Mouse (Mus musculus) telencephalon, adult 2 months (tissue): Measurements from ENCODE around the gene Alad.
"Not testable (repeated sequence)": the region's sequence is repeated elsewhere in the genome, so short reads cannot be mapped to it uniquely, and the experiment has no call there.

ENCODE experiments used
- DNase-seq: peaks from one replicate; pipeline ENCODE4 v3.0.0-alpha.2; 2011; ENCODE audit warnings: low read depth, low spot score

The Alad gene

DNA sequence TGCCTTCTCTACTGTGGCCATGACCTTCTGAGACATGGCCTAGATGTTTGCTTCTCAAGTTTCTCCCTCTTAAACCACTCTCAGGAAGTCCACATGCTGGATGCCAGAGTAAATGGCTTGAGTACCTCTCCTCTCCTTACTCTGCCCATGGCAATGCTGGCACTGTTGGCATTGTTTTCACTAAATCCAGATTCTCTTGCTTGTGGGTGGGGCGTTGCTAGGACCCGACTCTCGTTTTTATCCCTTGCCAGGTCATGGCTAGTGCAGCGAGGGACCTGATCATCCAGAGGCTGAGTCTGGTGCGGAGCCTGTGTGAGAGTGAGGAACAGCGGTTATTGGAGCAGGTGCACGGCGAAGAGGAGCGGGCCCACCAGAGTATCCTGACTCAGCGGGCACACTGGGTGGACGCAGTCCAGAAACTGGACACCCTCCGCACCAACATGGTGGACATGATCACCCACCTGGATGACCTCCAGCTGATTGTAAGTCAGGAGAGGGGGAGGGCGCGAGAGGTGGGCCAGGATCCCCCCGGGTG lies 33.5 kb downstream of the Alad start:
- no peak for DNase-seq

DNA sequence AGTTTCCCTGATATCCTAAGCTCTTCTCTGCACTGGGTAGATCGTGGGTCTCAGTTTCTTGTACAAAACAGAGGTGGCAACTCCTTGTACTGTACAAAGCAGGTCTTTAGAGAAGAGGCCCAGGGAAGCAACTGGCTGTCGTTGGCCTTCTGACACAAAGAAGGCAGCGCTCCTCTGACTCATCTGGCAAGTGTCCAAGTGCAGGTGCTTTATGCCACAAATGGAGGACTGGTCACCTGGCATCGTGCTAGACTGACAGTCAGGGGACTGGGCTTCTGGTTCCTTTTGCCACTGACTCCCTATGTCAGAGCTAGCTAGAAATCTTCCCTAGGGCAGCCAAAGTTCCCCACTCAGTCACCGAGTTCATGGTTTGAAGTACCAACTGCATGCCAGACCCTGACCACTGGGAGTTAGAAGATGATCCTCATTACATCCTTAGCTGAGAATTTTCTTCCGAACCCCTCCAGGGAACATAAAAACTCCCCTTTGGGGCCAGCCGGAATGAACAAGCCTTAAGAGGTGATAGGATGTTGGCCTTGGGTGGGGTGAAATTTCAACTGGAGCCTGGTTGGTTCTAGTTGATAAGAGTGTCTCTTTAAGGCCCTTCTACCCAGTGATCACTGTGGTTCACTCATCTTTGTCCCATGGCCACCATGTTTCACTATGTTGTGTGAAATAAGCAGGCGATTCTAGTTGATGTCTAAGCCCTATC lies 34.1 kb downstream of the Alad start:
- no peak for DNase-seq

GRCm38 (mm10) chr4:62484928-62485327 lies 34.8 kb downstream of the Alad start:
- no peak for DNase-seq

DNA sequence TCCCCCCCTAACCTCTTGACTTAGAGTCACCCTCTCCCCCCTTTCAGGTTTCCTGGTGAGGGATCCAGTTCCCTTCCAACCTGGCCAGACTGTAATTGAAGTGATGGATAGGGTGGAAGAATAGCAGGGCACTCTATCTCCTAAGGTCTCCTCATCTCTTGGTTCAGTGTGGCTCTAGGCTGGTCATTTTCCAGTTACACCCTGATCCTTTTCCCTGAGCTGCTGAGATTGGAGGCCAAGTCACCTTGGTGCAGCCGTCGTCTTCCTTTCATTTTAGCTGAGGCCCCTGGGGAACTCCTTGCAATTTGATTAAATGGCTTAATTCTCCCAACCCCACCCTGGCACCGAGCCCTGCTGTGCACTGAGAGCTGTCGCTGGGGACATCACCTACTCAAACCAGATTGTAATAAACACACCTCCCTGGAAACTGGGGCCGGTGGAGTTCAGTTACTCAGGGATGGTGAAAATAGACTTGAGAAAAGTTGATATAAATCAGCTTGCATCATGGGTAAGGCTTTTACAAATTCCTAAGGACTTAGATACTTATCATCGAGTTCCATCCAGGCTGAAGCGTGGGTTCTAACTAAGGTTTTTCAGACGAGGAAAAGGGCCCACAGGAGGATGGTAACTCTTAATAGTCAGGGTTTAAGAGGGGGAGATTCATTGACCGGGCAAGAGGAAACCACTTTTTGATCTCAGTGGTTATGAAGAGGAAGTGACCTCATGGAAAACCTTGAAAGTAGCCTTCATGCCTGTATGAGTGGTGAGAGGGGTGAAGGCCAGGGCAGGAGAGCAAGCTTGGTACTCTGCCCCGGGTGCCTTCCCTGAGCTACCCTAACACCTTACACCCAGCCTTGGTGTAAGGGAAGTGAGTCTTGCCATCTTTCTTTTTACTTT lies 38.8 kb downstream of the Alad start:
- no peak for DNase-seq

- DNase-seq, result no peak
Observed at GRCm38 (mm10) chr4:62479937-62480708, 39.6 kb downstream of the Alad start, which contains the start of gene Bspry. Bspry (plus strand) TSS chr4:62480053.

DNA sequence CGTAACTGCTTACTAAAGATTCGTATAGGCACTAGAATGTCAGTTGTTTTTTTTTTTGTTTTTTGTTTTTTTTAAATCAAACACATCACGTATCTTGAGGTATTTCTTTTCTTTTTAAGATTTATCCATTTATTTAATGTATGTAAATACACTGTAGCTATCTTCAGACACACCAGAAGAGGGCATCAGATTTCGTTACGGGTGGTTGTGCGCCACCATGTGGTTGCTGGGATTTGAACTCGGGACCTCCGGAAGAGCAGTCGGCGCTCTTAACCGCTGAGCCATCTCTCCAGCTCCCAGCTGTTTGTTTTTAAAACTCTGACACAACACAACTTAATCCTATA lies 40.2 kb downstream of the Alad start:
- DNase-seq, result not testable (repeated sequence)

- no peak for DNase-seq
Observed at GRCm38 (mm10) chr4:62477542-62478244, 42.0 kb downstream of the Alad start.

DNA sequence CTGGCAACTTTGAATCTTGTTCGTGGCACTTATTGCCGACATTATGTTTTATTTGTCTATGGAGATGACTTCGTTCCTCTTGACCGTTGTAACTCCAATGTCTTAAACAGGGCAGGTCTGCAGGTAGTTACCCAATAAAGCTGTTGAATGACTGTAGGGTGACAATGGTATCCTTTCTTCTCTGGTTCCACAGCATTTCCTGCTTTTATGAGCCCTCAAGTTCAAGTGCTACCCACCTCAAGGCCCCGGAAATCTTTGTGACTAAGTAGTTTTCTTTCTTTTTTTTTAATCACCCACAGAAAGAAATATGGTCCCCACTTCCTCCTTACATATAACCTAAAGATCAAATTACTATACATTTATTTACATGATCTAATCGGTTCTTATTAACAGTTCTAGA lies 43.9 kb downstream of the Alad start:
- no peak for DNase-seq

GRCm38 (mm10) chr4:62475131-62475530 lies 44.6 kb downstream of the Alad start:
- DNase-seq, result no peak

DNA sequence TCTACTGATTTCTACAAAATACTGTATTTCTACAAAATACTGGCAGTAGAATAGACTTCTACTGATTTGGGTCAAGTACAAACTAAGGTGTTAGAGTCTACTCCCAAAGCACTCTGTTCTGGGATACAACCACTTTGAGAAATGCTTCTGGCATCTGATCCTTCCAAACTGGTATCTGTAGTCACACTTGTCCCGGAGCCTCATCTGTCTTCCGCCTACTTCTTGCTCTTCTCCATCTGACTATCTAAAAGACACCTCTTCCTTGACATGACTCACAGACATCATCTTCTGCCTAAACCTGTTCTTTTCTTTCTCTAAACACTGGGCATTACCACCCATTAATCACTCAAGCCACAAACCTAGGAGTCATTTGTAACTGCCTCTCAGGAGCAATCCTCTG lies 47.6 kb downstream of the Alad start:
- peak; percentile 64 for DNase-seq

- DNase-seq, result peak; percentile 65
Observed at GRCm38 (mm10) chr4:62470598-62471051, 49.1 kb downstream of the Alad start, which contains the start of gene Wdr31. Wdr31 (minus strand) TSS chr4:62470896.

DNA sequence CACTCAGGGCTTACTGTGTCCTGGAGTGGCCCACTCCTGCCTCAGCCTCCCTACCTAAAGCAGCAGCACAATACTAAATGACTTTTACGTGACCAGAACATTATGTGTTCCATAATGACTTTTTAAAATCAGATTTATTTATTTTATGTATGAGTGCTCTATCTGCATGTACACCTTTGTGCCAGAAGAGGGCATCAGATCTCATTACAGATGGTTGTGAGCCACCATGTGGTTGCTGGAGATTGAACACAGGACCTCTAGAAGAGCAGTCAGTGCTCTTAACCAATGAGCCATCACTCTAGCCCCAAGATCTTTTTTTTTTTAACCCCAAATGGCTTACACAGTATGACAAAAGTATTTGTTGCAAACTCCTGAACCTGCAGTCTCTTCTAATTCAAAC lies 51.6 kb downstream of the Alad start:
- no peak for DNase-seq

- no peak for DNase-seq
Observed at GRCm38 (mm10) chr4:62463124-62463523, 56.6 kb downstream of the Alad start.

DNA sequence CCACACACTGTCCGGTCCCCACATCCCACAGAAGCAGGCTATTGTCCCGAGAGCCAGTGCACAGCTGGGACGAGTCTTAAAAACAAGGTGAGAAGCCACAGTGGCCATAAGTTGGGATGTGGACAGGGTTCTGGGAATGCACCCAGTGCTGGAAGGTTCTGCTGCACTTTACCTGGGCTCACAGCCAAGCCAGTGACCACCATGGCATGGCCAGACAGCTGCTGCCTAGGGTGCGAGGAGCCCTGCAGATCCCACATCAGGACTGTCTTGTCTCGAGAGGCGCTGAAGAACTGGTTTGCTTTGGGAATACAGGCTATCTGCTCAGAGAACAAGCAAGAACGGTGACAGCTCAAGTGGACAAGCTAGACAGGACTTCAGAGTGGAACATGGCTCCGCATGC lies 59.4 kb downstream of the Alad start:
- no peak for DNase-seq
